Mouse (Mus musculus) forebrain, postnatal 0 days (tissue): ENCODE data around the gene Lrp2bp. TPM values are rescaled to one million over a fixed set of nuclear protein-coding genes. Genes with fewer than 3 reads are reported as not detected.

Source experiments
- ATAC-seq: fragments of 200-750 bp; cut with Nextera tagmentation; 2 replicates; pipeline ENCODE4 v1.8.0; 2017; ENCODE audit warnings: mild to moderate bottlenecking, moderate library complexity
- DNase-seq: peaks from one replicate; pipeline ENCODE4 v3.0.0-alpha.2; 2015
- H3K27ac ChIP-seq: fragments of 300-500 bp; sonication (generic); 2 replicates; pipeline ENCODE4 v1.5.1; 2014; ENCODE audit warnings: low read depth, mild to moderate bottlenecking, antibody characterized with exemption, low read length, moderate library complexity, mixed read lengths
- H3K27me3 ChIP-seq: fragments of 300-500 bp; sonication (generic); 2 replicates; pipeline ENCODE4 v1.6.1; 2014; ENCODE audit warnings: mild to moderate bottlenecking, low read length, mixed read lengths; ENCODE audit not compliant: insufficient read depth
- H3K36me3 ChIP-seq: fragments of 300-500 bp; sonication (generic); 2 replicates; pipeline ENCODE4 v1.6.1; 2014; ENCODE audit warnings: mild to moderate bottlenecking, moderate library complexity; ENCODE audit not compliant: insufficient read depth
- H3K4me1 ChIP-seq: fragments of 300-500 bp; sonication (generic); 2 replicates; pipeline ENCODE4 v1.6.1; 2014; ENCODE audit warnings: antibody characterized with exemption; ENCODE audit not compliant: insufficient read depth
- H3K4me2 ChIP-seq: fragments of 300-500 bp; sonication (generic); 2 replicates; pipeline ENCODE4 v1.6.1; 2014; ENCODE audit warnings: low read depth, mild to moderate bottlenecking, moderate library complexity
- H3K4me3 ChIP-seq: fragments of 300-500 bp; sonication (generic); 2 replicates; pipeline ENCODE4 v1.5.1; 2014; ENCODE audit warnings: low read depth, low read length, mixed read lengths
- H3K9ac ChIP-seq: fragments of 300-500 bp; sonication (generic); 2 replicates; pipeline ENCODE4 v1.6.1; 2014; ENCODE audit warnings: mild to moderate bottlenecking
- H3K9me3 ChIP-seq: fragments of 300-500 bp; sonication (generic); 2 replicates; pipeline ENCODE4 v1.6.1; 2016; ENCODE audit warnings: low read length
- CTCF ChIP-seq: sonication (generic); IDR thresholded peaks from 2 replicates; pipeline ENCODE4 v1.5.1; 2016; ENCODE audit warnings: antibody characterized with exemption, control low read depth, low read depth
- WGBS: fragments of 180-500 bp; shearing (Covaris S2); extraction: QIAGEN DNeasy Blood & Tissue Kit; methylation state at CpG from one replicate; pipeline ENCODE4 v1.1.7; 2014; 5-methylcytosine and 5-hydroxymethylcytosine counted together
- polyA plus RNA-seq: library from polyadenylated mRNA; unstranded; fragments of >200 nt; fragmentation: Nextera tagmentation; extraction: Ambion mirVana; gene quantifications from 2 replicates; pipeline ENCODE4 v1.2.1, GENCODE M21; 2015
- total RNA-seq: library from RNA; depleted of rRNA; stranded (reverse); fragments of >200 nt; gene quantifications from 2 replicates; pipeline ENCODE4 v1.2.3, GENCODE M21; 2014

Gene Lrp2bp
- total and polyA plus RNA-seq, 2 experiments from 2014 or later = 0.22 to 0.29 TPM

DNA sequence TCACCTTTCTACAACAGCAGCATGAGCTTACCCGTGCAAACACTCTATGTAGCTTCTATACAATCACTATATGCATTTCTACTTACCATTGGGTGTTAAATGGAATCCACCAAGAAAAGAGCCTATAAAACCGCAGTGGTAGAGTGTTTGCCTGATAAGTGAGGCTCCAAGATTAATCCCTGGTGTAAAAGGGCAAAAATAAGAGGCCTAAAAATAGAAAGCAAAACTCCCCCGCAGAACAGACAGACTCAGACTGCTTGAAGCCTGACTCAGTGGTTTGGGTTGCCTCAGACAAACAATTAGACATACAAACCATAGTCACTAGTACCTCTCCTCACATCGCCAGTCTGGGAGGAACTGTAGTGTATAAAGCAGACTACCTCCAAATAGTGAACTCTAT, 6.5 kb downstream of the Lrp2bp start, which contains the start of gene Ankrd37:
Ankrd37 (minus strand) TSS at position 112 of the 400 bp plus-strand sequence.
- ATAC-seq (no peak), DNase-seq (no peak)
- H3K27me3 ChIP-seq = no peaks in the 10 kb centered on the region
- H3K4me1 ChIP-seq = 0 out of 2 replicates have a peak, but pooled peaks cover 2% of the 10 kb centered on the region
- no peak within 1 kb of the TSS for H3K9ac ChIP-seq
- H3K4me3 ChIP-seq = no peak within 1 kb of the TSS
- no peak within 1 kb of the TSS for H3K4me2 ChIP-seq
- H3K36me3 ChIP-seq = no peaks in the 10 kb centered on the region
- H3K9me3 ChIP-seq = no peaks in the 10 kb centered on the region
- TF ChIP-seq CTCF = no peak
- WGBS = 74% methylated on average over 4 of the region's 4 CpGs
- H3K27ac ChIP-seq = no peak within 1 kb of the TSS

GRCm38 (mm10) chr8:46007050-46007672, 8.1 kb downstream of the Lrp2bp start:
- H3K36me3 ChIP-seq = no peaks in the 10 kb centered on the region
- no peaks in the 10 kb centered on the region for H3K9me3 ChIP-seq
- H3K27ac ChIP-seq = no peak overlapping the region
- ATAC-seq = no peak
- no peak overlapping the region for H3K4me2 ChIP-seq
- no peaks in the 10 kb centered on the region for H3K27me3 ChIP-seq
- no peak overlapping the region for H3K9ac ChIP-seq
- no peak for TF ChIP-seq CTCF
- DNase-seq = no peak
- WGBS = 82% methylated on average over 3 of the region's 3 CpGs
- 0 out of 2 replicates have a peak, but pooled peaks cover 5% of the 10 kb centered on the region for H3K4me1 ChIP-seq
- no peak overlapping the region for H3K4me3 ChIP-seq

- Histone ChIP-seq H3K36me3 (no peaks in the 10 kb centered on the region), H3K4me2 (peak overlapping the region; percentile 35; the same call in 1 of the 2 replicates), H3K4me3 (no peak overlapping the region), H3K9ac (no peak overlapping the region), H3K9me3 (no peaks in the 10 kb centered on the region), H3K27me3 (no peaks in the 10 kb centered on the region), H3K4me1 (0 out of 2 replicates have a peak, but pooled peaks cover 5% of the 10 kb centered on the region), H3K27ac (0 out of 2 replicates have a peak overlapping the region, but pooled peaks have one; percentile 54)
- no peak for TF ChIP-seq CTCF
- ATAC-seq (peak; percentile 75), DNase-seq (peak; percentile 16)
- 36% methylated on average over 2 of the region's 2 CpGs for WGBS
Observed at GRCm38 (mm10) chr8:46010306-46010705, 11.2 kb downstream of the Lrp2bp start.

- 0 out of 2 replicates have a peak, but pooled peaks cover 5% of the 10 kb centered on the region for H3K4me1 ChIP-seq
- H3K9me3 ChIP-seq = no peaks in the 10 kb centered on the region
- H3K4me2 ChIP-seq = peak overlapping the region; percentile 35; the same call in 1 of the 2 replicates
- peak overlapping the region; percentile 54; the same call in 1 of the 2 replicates for H3K27ac ChIP-seq
- H3K9ac ChIP-seq = no peak overlapping the region
- 12% methylated on average over 17 of the region's 17 CpGs for WGBS
- peak; percentile 61 for TF ChIP-seq CTCF
- no peaks in the 10 kb centered on the region for H3K36me3 ChIP-seq
- ATAC-seq (peak; percentile 75), DNase-seq (peak; percentile 44)
- no peak overlapping the region for H3K4me3 ChIP-seq
- H3K27me3 ChIP-seq = no peaks in the 10 kb centered on the region
Observed at GRCm38 (mm10) chr8:46010746-46011680, 11.9 kb downstream of the Lrp2bp start.

DNA sequence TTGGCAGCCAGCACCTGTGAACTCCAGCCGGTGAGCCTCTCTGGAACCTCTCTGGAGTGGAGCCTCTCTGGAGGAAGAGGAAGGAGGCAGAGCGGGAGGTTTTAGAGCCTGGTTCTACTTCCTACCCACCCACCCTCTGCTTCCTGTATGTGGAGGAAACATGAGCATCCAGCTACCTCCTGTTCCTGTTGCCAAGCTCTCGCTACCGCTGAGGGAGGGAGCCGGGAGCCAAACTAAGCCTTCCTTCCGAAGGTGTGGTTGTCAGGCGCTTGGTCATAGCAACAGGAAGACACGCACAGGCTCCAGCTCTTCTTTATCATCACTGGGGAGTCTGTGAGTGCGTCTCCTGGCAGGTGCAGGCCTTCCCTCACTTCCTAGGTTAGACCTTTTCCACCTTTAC, 23.1 kb downstream of the Lrp2bp start:
- Histone ChIP-seq H3K27ac (no peak overlapping the region), H3K4me1 (no peaks in the 10 kb centered on the region), H3K4me2 (no peak overlapping the region), H3K36me3 (no peaks in the 10 kb centered on the region), H3K9me3 (no peaks in the 10 kb centered on the region), H3K27me3 (no peaks in the 10 kb centered on the region), H3K9ac (no peak overlapping the region), H3K4me3 (no peak overlapping the region)
- no peak for TF ChIP-seq CTCF
- WGBS = 88% methylated on average over 9 of the region's 9 CpGs
- DNase-seq = no peak
- no peak for ATAC-seq

- no peaks in the 10 kb centered on the region for H3K9me3 ChIP-seq
Observed at GRCm38 (mm10) chr8:46022758-46023157, 23.7 kb downstream of the Lrp2bp start.

More at GRCm38 (mm10) chr8:46022758-46023157, 23.7 kb downstream of the Lrp2bp start:
- H3K4me1 ChIP-seq = no peaks in the 10 kb centered on the region
- DNase-seq = no peak
- no peak for TF ChIP-seq CTCF
- no peak overlapping the region for H3K9ac ChIP-seq
- H3K27ac ChIP-seq = no peak overlapping the region
- WGBS = 95% methylated on average over 9 of the region's 9 CpGs
- no peaks in the 10 kb centered on the region for H3K27me3 ChIP-seq
- no peak overlapping the region for H3K4me3 ChIP-seq
- no peak overlapping the region for H3K4me2 ChIP-seq
- H3K36me3 ChIP-seq = no peaks in the 10 kb centered on the region
- no peak for ATAC-seq
